Mouse (Mus musculus) telencephalon, adult 2 months (tissue): Measurements from ENCODE around the gene Mnd1.

Source experiments
- DNase-seq: peaks from one replicate; pipeline ENCODE4 v3.0.0-alpha.2; 2011; ENCODE audit warnings: low read depth, low spot score

The Mnd1 gene

DNA sequence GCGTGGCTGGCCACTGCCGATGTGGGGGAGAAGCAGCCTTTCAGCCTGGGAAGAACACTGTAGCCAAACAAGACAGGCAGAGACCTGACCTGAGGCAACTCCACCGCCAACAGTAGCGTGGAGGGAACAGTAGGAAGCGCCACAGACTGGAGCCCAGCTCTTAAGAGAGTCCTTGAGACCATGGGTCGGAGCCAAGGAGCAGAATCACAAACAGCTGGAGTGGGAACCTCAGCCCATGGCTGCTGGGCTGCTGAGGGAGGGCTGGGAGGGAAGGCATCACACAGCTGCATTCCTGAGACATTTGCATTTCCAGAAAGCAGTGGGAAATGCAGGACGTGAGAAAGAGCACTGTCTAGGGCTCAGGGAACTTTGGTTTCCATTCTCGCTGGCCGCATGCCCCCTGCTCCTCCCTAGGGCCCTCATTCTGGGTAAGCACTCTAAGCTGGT is 106.8 kb downstream of the Mnd1 start:
- no peak for DNase-seq

DNA sequence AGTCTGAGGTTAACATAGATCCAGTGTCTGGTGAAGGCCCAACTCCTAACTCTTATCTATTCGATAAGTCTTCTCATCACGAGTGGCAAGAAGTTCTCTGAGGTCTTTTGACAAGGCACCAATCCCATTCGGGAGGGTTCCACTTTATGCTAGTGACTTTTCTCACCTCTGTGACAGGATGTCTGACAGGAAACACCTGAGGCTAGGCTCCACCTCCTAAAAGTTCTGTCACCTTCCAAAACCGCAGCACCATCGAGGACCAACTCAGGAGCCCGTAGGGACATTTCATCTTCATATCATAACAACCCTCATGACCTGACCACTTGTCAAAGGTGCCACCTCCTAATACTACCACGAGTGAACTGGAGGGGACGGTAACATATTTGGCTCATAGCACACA is 109.4 kb downstream of the Mnd1 start:
- DNase-seq = no peak

GRCm38 (mm10) chr3:84041739-84042138 is 113.8 kb downstream of the Mnd1 start:
- no peak for DNase-seq

DNA sequence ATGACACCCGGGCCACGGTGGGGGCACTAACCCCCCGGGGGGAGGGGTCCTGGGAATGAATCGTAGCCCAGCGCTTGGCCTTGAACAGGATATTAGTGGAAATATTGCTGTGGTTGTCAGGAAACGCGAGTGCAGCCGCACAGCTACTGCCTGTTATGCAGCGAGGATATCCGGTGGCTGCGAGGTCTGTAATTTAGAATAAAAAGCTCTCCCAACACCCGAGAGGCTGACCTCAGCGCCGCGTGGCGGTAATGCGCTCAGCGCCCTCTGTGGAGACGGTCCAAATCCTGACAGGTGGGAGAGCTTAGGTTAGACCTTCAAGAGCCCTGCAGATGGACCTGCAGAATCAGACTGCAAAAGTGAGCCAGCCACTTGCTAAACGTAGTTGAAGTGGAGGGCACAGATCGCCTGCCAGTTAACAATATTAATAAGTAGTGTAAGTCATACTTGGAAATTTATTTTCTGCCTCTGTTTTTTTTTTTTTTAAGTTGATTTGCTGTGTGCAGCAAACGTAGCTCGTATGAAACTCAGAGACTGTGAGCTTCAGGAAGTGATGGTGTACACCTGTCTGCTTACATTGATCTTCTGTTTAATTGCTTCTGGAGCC is 115.0 kb downstream of the Mnd1 start:
- DNase-seq = no peak

- DNase-seq = no peak
These were observed 115.7 kb downstream of the Mnd1 start, which contains the start of gene Tmem131l for GRCm38 (mm10) chr3:84039646-84040475. Tmem131l (minus strand) TSS chr3:84040175.

GRCm38 (mm10) chr3:84038981-84039645 is 116.5 kb downstream of the Mnd1 start:
- DNase-seq = no peak

DNA sequence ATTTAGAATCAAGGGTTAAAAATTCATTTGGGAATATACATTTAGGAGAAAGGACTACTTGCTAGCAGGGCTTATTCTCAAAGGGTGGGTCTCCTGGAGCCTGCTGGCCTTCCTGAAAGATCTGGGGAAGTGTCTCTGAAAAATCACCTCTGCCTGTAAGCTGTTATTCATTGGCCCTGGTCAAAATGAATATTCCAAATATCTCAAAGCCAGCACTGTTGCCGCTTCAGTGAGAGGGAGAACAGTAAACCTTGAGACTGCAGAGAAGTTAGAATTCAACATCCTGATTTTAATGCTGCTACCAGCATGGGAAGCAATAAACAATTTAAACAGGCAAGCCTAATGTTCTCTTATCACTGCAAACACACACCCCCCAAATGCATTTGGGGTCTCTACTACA is 117.5 kb downstream of the Mnd1 start:
- no peak for DNase-seq
